Mouse (Mus musculus): ENCODE results near the gene Fzd7. TPM values are rescaled to one million over a fixed set of nuclear protein-coding genes. Genes with fewer than 3 reads are reported as not detected.

Fzd7 gene
- polyA plus RNA-seq, 1 experiment from 2014 or later: 4.2 TPM

DNA sequence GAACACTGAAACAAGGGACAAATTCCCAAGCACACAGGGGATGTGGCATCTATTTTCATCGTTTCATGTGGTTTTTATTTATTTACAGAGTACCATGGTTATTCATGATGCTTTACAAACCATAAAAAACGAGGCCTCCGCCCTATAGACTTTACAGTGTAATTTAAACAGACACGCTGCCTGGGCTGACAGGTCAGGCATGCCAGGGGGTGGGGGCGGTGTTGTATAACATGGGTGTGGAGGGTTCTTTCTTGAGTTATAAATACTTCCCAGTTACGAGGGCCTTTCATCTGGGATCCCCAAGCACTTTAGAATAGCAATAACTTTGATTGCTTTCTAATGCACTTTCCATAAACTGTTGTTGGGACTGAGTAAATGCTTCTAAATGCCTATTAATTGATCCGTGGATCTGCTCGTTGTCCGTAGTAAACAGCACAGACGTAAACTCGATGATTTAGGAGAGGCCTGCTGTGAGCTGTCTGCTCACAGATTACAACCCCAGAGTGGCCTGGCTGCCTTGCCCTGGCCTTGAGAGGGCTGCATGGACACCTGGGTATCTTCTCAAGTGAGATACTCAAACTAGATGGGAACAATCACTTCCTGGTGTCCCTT lies 38.1 kb downstream of the Fzd7 start:
- no peaks in the 10 kb centered on the region for H3K27me3 ChIP-seq (ENCODE audit: control insufficient read depth, insufficient read depth, low read length)
- no peak overlapping the region for H3K4me2 ChIP-seq (ENCODE audit: low read length)
- no peak overlapping the region for H3K4me3 ChIP-seq (replicated peaks; ENCODE audit: low read depth, low read length)
- H3K9me3 ChIP-seq (ENCODE audit: control insufficient read depth, low read length): no peaks in the 10 kb centered on the region
- H3K4me1 ChIP-seq (ENCODE audit: control insufficient read depth, insufficient read depth, low read length): peaks cover 29% of the 10 kb centered on the region
- 61% methylated on average over 11 of the region's 11 CpGs for WGBS
- no peak overlapping the region for H3K27ac ChIP-seq (replicated peaks; ENCODE audit: low read depth, low read length)
- no peak overlapping the region for H3K9ac ChIP-seq (replicated peaks; ENCODE audit: low read length)
- DNase-seq (no peak), ATAC-seq (ENCODE audit: low FRiP score, low TSS enrichment) (no peak)
- H3K36me3 ChIP-seq (ENCODE audit: control insufficient read depth, insufficient read depth, low read length): no peaks in the 10 kb centered on the region

DNA sequence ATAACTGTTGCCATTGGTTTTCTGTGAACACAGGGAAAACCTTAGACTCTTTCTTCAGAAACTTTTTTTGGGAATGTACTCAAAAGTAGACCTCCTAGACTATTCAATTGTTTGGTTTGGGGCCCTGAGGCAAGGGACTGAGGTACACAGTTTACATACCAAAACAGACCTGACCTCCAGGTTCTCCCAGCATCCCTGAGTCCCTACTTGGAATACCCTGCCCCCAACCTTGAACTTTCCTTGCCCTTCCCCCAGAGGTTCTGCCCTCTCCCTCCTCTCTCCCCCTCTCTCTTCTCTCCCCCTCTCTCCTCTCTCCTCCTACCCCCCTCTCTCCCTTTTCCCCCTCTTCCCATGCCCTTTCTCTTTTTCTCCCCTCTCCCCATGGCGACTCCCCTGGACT lies 40.2 kb downstream of the Fzd7 start:
- Histone ChIP-seq H3K36me3 (ENCODE audit: control insufficient read depth, insufficient read depth, low read length) (no peaks in the 10 kb centered on the region), H3K9ac (replicated peaks; ENCODE audit: low read length) (no peak overlapping the region), H3K4me1 (ENCODE audit: control insufficient read depth, insufficient read depth, low read length) (peaks cover 13% of the 10 kb centered on the region), H3K27me3 (ENCODE audit: control insufficient read depth, insufficient read depth, low read length) (no peaks in the 10 kb centered on the region), H3K9me3 (ENCODE audit: control insufficient read depth, low read length) (no peaks in the 10 kb centered on the region), H3K4me2 (ENCODE audit: low read length) (no peak overlapping the region), H3K4me3 (replicated peaks; ENCODE audit: low read depth, low read length) (no peak overlapping the region), H3K27ac (replicated peaks; ENCODE audit: low read depth, low read length) (no peak overlapping the region)
- DNase-seq (no peak), ATAC-seq (ENCODE audit: low FRiP score, low TSS enrichment) (no peak)
- 69% methylated on average over 1 of the region's 1 CpGs for WGBS

DNA sequence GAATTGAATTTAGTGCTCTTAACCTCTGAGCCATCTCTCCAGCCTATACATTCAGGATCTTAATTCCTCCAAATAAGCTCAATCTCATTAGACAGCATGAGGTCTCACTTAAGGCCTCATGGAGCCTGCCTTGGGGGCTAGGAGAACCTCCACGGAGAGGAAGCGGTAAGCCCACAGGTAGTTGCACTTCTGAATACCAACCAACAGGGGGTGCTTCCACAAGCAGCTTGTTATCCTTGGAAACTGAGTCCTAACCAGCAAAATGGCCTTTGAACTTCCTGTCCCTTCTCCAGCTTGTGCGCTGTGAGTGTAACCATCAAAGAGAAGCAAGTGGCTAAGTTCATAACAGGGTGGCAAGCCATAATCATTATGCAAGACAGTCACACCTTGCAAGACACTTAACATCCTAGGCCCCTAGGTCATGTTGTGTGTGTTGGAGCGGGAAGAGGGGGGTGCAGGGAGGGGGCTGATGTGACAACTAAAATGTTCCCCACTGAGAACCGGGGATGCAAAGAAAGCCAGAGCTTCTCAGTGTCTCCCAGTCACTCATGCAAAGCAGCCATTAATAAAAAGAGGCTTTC lies 41.2 kb downstream of the Fzd7 start:
- DNase-seq: peak; percentile 8
- H3K27ac ChIP-seq (replicated peaks; ENCODE audit: low read depth, low read length): no peak overlapping the region

GRCm38 (mm10) chr1:59524071-59524470 lies 41.8 kb downstream of the Fzd7 start:
- DNase-seq: peak; percentile 54
- peaks cover 11% of the 10 kb centered on the region; the same call in 1 of the 2 replicates for H3K4me1 ChIP-seq (ENCODE audit: control insufficient read depth, insufficient read depth, low read length)
- peak overlapping the region; percentile 3; the same call in 1 of the 2 replicates for H3K27ac ChIP-seq (replicated peaks; ENCODE audit: low read depth, low read length)
- WGBS: 12% methylated on average over 2 of the region's 2 CpGs
- no peaks in the 10 kb centered on the region for H3K27me3 ChIP-seq (ENCODE audit: control insufficient read depth, insufficient read depth, low read length)
- H3K9me3 ChIP-seq (ENCODE audit: control insufficient read depth, low read length): no peaks in the 10 kb centered on the region
- H3K4me2 ChIP-seq (ENCODE audit: low read length): no peak overlapping the region
- H3K9ac ChIP-seq (replicated peaks; ENCODE audit: low read length): no peak overlapping the region
- ATAC-seq (ENCODE audit: low FRiP score, low TSS enrichment): peak; percentile 73
- H3K4me3 ChIP-seq (replicated peaks; ENCODE audit: low read depth, low read length): no peak overlapping the region
- H3K36me3 ChIP-seq (ENCODE audit: control insufficient read depth, insufficient read depth, low read length): no peaks in the 10 kb centered on the region

More for the DNA sequence above, 41.2 kb downstream of the Fzd7 start:
- Histone ChIP-seq H3K9me3 (ENCODE audit: control insufficient read depth, low read length) (no peaks in the 10 kb centered on the region), H3K4me1 (ENCODE audit: control insufficient read depth, insufficient read depth, low read length) (peaks cover 11% of the 10 kb centered on the region; the same call in 1 of the 2 replicates), H3K27me3 (ENCODE audit: control insufficient read depth, insufficient read depth, low read length) (no peaks in the 10 kb centered on the region), H3K4me2 (ENCODE audit: low read length) (no peak overlapping the region), H3K4me3 (replicated peaks; ENCODE audit: low read depth, low read length) (no peak overlapping the region), H3K36me3 (ENCODE audit: control insufficient read depth, insufficient read depth, low read length) (no peaks in the 10 kb centered on the region), H3K9ac (replicated peaks; ENCODE audit: low read length) (no peak overlapping the region)
- WGBS: 32% methylated on average over 5 of the region's 5 CpGs
- no peak for ATAC-seq (ENCODE audit: low FRiP score, low TSS enrichment)

- Histone ChIP-seq H3K27me3 (ENCODE audit: control insufficient read depth, insufficient read depth, low read length) (no peaks in the 10 kb centered on the region), H3K4me3 (replicated peaks; ENCODE audit: low read depth, low read length) (no peak overlapping the region), H3K9ac (replicated peaks; ENCODE audit: low read length) (no peak overlapping the region), H3K36me3 (ENCODE audit: control insufficient read depth, insufficient read depth, low read length) (no peaks in the 10 kb centered on the region), H3K4me2 (ENCODE audit: low read length) (no peak overlapping the region), H3K9me3 (ENCODE audit: control insufficient read depth, low read length) (no peaks in the 10 kb centered on the region), H3K4me1 (ENCODE audit: control insufficient read depth, insufficient read depth, low read length) (peaks cover 11% of the 10 kb centered on the region; the same call in 1 of the 2 replicates), H3K27ac (replicated peaks; ENCODE audit: low read depth, low read length) (0 out of 2 replicates have a peak overlapping the region, but pooled peaks have one; percentile 3)
- DNase-seq (no peak), ATAC-seq (ENCODE audit: low FRiP score, low TSS enrichment) (no peak)
- 46% methylated on average over 3 of the region's 3 CpGs for WGBS
These were observed 42.5 kb downstream of the Fzd7 start for GRCm38 (mm10) chr1:59524759-59525158.

DNA sequence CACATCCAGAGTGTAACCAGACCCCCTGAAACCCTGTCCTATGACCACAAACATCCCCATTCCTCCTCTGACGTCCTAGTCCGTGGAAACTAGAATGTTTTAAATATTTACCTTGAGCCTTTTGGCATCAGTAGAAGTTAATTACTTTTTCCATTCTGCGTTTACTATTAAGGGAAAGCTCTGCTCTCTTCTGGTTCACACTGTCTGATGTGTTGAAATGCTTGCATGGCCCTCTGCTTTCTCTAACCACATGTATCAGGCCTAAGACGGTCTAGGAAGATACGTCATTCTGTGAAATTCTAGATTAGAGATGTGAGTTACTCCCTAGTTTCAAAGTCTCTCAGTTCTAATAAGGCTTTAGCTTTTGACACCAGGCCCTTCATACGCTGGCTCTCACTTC lies 45.0 kb downstream of the Fzd7 start:
- no peak overlapping the region for H3K9ac ChIP-seq (replicated peaks; ENCODE audit: low read length)
- no peak overlapping the region for H3K27ac ChIP-seq (replicated peaks; ENCODE audit: low read depth, low read length)
- ATAC-seq (ENCODE audit: low FRiP score, low TSS enrichment): no peak
- no peaks in the 10 kb centered on the region for H3K9me3 ChIP-seq (ENCODE audit: control insufficient read depth, low read length)
- 96% methylated on average over 6 of the region's 6 CpGs for WGBS
- no peaks in the 10 kb centered on the region for H3K27me3 ChIP-seq (ENCODE audit: control insufficient read depth, insufficient read depth, low read length)
- no peak for DNase-seq
- H3K36me3 ChIP-seq (ENCODE audit: control insufficient read depth, insufficient read depth, low read length): no peaks in the 10 kb centered on the region
- no peak overlapping the region for H3K4me2 ChIP-seq (ENCODE audit: low read length)
- no peak overlapping the region for H3K4me3 ChIP-seq (replicated peaks; ENCODE audit: low read depth, low read length)
- peaks cover 11% of the 10 kb centered on the region; the same call in 1 of the 2 replicates for H3K4me1 ChIP-seq (ENCODE audit: control insufficient read depth, insufficient read depth, low read length)

DNA sequence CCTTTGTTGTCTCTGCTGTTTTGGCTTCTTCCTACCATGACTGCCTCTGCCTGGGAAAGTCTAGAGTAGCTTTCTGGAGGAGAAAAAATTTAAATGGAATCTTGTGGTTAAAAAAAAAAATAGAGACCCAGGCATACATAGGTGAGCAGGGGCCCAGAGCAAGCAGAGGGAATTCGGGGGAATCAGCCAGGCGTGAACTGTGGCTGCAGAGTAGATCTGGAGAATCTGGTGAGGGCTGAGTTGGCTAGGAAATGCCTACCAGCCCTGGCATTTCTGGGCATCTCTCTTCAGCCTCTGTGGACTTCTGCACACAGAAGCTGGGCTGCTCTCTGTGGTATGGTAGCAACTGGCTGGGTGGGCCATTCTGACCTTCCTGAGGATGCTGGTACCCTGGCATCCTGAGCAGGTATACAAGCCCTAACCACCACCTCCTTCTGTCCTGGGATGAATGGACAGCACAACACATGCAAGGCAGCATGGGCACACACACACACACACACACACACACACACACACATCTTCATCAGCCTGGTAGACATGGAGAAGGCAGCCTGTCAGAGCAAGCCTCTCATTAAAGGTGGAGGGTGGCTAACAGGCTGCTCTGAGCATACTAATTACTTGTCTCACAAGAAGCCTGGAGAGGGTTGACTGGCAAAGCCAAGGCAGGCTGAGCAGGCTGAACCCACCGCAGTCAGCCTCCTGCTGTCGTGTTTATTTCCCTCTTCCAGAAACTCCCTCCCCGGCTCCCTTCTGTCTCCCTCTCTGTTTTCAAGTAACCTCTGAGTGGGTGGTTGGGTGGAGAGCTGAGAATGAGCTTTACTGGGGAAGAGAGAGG lies 53.0 kb downstream of the Fzd7 start:
- no peak overlapping the region for H3K9ac ChIP-seq (replicated peaks; ENCODE audit: low read length)
- peak; percentile 84 for ATAC-seq (ENCODE audit: low FRiP score, low TSS enrichment)
- H3K4me3 ChIP-seq (replicated peaks; ENCODE audit: low read depth, low read length): no peak overlapping the region
- no peaks in the 10 kb centered on the region for H3K9me3 ChIP-seq (ENCODE audit: control insufficient read depth, low read length)
- no peak overlapping the region for H3K4me2 ChIP-seq (ENCODE audit: low read length)
- DNase-seq: peak; percentile 71
- 21% methylated on average over 5 of the region's 5 CpGs for WGBS
- no peaks in the 10 kb centered on the region for H3K27me3 ChIP-seq (ENCODE audit: control insufficient read depth, insufficient read depth, low read length)
- H3K36me3 ChIP-seq (ENCODE audit: control insufficient read depth, insufficient read depth, low read length): no peaks in the 10 kb centered on the region
- peak overlapping the region; percentile 53 for H3K27ac ChIP-seq (replicated peaks; ENCODE audit: low read depth, low read length)
- peaks cover 8% of the 10 kb centered on the region; the same call in 1 of the 2 replicates for H3K4me1 ChIP-seq (ENCODE audit: control insufficient read depth, insufficient read depth, low read length)

All from midbrain, embryonic 14.5 days (tissue).